Mouse (Mus musculus): Measurements from ENCODE around the gene Ier5l. TPM values are rescaled to one million over a fixed set of nuclear protein-coding genes. Genes with fewer than 3 reads are reported as not detected.

Ier5l gene
- 3.3 and 3.5 TPM in 2 replicates for polyA plus RNA-seq (2015; fragmentation: Nextera tagmentation; extraction: Ambion mirVana)

DNA sequence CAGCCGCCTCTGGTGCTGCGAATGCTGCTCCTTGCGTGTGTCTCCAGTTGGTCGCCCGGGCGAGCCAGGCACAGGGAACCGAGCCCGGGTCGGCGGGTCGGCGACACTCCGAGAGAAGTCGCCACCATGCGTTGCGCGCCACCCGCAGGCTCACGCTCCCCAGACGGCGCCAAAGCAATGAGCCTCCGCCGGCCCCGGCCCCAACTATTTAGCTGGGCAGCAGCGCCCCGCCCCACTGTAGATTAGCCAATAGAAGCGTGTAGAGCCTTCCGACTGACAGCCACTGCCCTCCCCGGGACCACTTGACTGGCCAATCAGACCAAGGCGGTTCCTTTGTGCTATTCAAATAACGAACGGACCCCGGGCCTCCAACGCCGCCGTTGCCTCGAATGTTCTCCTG, at the start of gene Ier5l:
Gene Ier5l, minus strand, starts transcription at position 181 of the 400 bp plus-strand sequence.
- ATAC-seq (replicated peaks; ENCODE audit: low FRiP score): peak; percentile 91
- Histone ChIP-seq H3K9me3 (replicated peaks) (no peaks in the 10 kb centered on the region), H3K4me3 (replicated peaks) (peak within 1 kb of the TSS; percentile 87), H3K4me2 (peak within 1 kb of the TSS; percentile 97), H3K4me1 (peaks cover 45% of the 10 kb centered on the region), H3K9ac (peak within 1 kb of the TSS; percentile 97), H3K36me3 (no peaks in the 10 kb centered on the region), H3K27ac (peak within 1 kb of the TSS; percentile 98), H3K27me3 (no peaks in the 10 kb centered on the region)
- under 1% methylated on average over 37 of the region's 37 CpGs for WGBS

DNA sequence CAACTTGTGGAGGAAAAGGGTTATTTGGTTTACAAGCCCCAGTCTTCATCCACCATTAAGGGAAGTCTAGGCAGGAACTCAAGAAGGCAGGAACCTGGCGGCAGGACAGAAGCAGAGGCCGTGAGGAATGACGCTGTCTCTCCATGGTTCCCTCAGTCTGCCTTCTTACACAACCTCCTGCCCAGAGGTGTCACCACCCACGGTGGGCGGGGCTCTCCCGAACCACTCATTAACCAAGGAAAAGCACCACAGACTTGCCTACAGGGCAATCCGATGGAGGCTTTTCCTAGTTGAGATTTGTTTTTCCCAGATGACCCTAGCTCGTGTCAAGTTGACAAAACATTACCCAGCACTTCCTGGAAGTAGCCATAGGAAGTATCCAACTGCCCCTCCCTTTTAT, 49.7 kb upstream of the Ier5l start:
- Histone ChIP-seq H3K4me3 (replicated peaks) (no peak overlapping the region), H3K27me3 (no peaks in the 10 kb centered on the region), H3K27ac (no peak overlapping the region), H3K36me3 (no peaks in the 10 kb centered on the region), H3K4me2 (no peak overlapping the region), H3K9ac (no peak overlapping the region), H3K9me3 (replicated peaks) (no peaks in the 10 kb centered on the region), H3K4me1 (peaks cover 17% of the 10 kb centered on the region)
- ATAC-seq (replicated peaks; ENCODE audit: low FRiP score): 0 out of 2 replicates have a peak, but pooled peaks have one; percentile 25
- WGBS: 65% methylated on average over 8 of the region's 8 CpGs

DNA sequence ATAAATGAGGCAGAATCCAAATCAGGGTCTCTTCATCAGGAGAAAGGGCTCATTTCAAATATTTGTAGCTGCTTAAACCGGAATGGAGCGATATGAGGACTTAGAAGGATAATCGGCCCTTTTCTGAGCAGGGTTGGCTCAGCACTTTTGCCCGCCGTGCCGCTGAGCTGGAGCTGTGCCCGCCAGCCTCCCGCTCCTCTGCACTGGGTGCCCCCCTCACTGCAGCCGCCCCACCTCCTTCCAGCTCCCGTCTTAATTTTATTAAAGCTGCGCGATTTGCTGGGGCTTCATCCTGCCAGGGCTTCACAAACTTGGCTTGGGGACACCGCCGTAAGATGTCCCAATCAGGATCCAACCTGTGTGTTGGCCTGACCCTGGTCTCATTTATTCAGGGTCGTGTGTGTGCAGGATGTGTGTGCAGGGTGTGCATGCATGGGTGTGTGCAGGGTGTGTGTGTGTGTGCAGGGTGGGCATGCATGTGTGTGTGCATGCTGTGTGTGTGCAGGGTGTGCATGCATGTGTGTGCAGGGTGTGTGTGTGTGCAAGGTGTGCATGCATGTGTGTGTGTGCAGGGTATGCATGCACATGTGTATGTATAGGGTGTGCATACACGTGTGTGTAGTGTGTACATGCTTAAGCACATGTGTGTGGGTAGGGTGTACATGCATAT, 36.8 kb upstream of the Ier5l start:
- H3K9me3 ChIP-seq (replicated peaks): no peaks in the 10 kb centered on the region
- no peak overlapping the region for H3K9ac ChIP-seq
- H3K4me2 ChIP-seq: no peak overlapping the region
- H3K36me3 ChIP-seq: no peaks in the 10 kb centered on the region
- no peak for ATAC-seq (replicated peaks; ENCODE audit: low FRiP score)
- no peak overlapping the region for H3K27ac ChIP-seq
- H3K4me1 ChIP-seq: no peaks in the 10 kb centered on the region
- no peak overlapping the region for H3K4me3 ChIP-seq (replicated peaks)
- no peaks in the 10 kb centered on the region for H3K27me3 ChIP-seq
- 81% methylated on average over 16 of the region's 16 CpGs for WGBS

DNA sequence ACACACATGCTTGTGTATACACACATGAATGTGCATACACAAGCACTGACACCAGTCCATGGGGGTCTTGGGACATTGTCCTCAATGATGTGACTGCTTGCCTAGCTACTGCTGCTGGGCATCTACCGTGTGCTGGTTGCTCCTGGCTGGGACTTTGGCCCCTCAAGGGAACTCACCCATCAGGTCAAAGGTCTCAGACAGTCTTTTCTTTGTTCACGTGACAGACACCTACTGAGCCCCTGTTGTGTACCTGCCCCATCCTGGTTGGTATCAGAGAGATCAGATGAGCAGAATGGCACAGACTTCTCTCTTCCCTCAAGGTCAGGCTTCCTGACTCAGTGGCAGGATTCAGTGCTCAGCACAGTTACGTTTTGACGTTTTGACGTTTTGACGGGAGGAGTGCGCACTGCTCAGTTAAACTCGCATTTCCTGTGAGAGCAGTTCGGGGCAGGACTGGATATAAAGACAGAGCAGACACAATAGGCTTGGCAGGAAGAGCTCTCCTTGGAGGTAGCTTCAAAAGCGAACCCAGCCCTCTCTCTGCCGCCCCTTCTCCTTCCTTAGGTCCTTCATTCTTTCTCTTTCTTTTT, 33.2 kb upstream of the Ier5l start:
- Histone ChIP-seq H3K36me3 (no peaks in the 10 kb centered on the region), H3K9ac (no peak overlapping the region), H3K4me2 (no peak overlapping the region), H3K4me1 (peaks cover 15% of the 10 kb centered on the region), H3K4me3 (replicated peaks) (no peak overlapping the region), H3K9me3 (replicated peaks) (no peaks in the 10 kb centered on the region), H3K27ac (no peak overlapping the region), H3K27me3 (no peaks in the 10 kb centered on the region)
- 58% methylated on average over 11 of the region's 11 CpGs for WGBS
- ATAC-seq (replicated peaks; ENCODE audit: low FRiP score): no peak

DNA sequence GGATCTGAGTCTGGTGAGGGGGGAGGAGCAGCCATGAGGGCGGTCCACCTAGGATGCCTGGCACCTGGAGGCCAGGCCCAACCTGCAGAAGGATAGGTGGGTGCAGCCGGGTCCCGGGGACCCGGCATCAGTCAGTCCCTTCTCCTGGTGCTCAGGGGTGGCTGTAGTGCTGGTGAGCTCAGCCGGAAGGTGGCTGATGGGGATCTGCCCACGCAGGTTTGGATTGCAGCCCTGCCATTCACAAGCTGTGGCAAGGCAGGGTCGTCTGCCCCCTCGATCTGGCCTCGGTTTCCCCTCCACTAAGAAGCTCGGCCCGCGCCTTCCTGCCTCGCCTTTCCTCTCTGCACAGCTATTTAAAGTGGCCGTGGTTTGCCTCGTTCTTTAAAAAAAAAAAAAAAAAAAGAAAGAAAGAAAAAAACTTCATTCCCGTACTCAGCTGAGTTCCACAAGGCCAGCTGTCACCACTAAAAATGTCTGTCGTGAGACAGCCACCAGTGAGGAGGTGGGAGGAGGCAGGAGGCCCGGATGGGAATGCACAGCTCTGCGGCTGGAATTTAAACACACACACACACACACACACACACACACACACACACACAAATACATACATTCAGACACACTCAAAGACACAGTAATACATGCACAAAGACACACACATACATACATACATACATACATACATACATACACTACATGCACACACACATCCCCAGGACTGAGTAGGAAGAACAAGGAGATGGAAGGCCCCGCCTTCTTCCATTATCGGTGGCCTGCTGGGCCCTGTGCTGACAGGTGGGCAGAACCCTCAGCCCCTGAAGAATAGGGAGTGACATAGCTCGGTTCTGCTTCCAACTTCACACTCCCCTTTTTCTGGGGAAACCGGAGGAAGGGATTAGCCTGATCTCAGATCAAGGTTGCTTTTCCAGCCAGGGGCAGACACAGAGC, 29.9 kb upstream of the Ier5l start:
- peak overlapping the region; percentile 23 for H3K4me2 ChIP-seq
- H3K27ac ChIP-seq: peak overlapping the region; percentile 74
- 27% methylated on average over 23 of the region's 23 CpGs for WGBS
- no peaks in the 10 kb centered on the region for H3K36me3 ChIP-seq
- H3K4me3 ChIP-seq (replicated peaks): no peak overlapping the region
- H3K9me3 ChIP-seq (replicated peaks): no peaks in the 10 kb centered on the region
- no peak for ATAC-seq (replicated peaks; ENCODE audit: low FRiP score)
- peak overlapping the region; percentile 7; the same call in 1 of the 2 replicates for H3K9ac ChIP-seq
- no peaks in the 10 kb centered on the region for H3K27me3 ChIP-seq
- peaks cover 18% of the 10 kb centered on the region for H3K4me1 ChIP-seq

GRCm38 (mm10) chr2:30501701-30502100, 27.7 kb upstream of the Ier5l start:
- Histone ChIP-seq H3K4me1 (peaks cover 18% of the 10 kb centered on the region), H3K4me2 (no peak overlapping the region), H3K36me3 (no peaks in the 10 kb centered on the region), H3K9me3 (replicated peaks) (no peaks in the 10 kb centered on the region), H3K4me3 (replicated peaks) (no peak overlapping the region), H3K27me3 (no peaks in the 10 kb centered on the region), H3K9ac (no peak overlapping the region), H3K27ac (no peak overlapping the region)
- no peak for ATAC-seq (replicated peaks; ENCODE audit: low FRiP score)
- 61% methylated on average over 7 of the region's 7 CpGs for WGBS

DNA sequence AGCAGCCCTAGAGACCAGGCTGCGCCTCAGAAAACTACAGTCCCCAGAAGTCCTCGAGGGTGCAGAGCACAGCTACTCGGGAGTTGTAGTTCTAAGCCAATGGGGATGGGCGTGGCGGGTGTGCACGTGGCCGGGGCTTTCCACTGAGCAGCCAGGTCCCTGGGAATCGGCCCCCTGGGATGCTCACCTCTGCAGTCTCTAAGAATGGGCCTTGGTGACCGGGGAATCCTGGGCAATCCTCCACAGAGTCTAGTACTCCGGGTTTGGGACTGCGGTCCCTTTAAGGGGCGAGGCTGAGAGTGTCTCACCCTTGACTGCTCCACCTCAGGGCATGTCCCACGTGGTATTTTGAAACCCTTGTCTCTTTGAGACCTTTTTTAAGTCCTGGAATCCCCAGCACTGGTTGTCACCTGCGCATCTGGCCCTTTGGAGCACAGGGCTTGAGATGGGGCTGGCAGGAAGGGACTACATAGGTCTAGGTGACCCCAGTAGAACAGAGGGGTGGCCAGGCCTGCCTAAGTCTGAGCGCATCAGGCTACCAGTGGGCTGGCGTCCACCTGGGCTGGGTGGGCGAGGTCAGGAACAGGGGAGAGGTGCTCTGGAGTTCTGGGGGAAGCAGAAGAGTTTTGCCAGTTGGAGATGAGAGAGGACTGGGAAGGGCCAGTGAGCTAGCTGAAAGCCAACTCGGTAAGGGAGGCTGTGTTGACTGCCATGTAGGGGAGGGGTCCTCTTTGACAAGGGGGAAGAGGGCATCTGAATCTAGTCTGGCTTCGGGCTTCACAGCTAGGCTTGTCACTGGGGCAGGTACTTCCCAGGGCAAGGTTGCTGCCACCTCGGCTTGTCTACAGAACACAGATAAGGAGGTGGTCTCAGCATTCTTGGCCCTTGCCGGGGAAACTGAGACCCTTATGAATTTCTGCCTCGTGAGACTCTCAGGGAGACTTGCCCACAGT, 22.2 kb upstream of the Ier5l start:
- no peaks in the 10 kb centered on the region for H3K27me3 ChIP-seq
- no peaks in the 10 kb centered on the region for H3K36me3 ChIP-seq
- ATAC-seq (replicated peaks; ENCODE audit: low FRiP score): peak; percentile 96
- H3K27ac ChIP-seq: peak overlapping the region; percentile 68
- peak overlapping the region; percentile 67 for H3K4me2 ChIP-seq
- H3K4me1 ChIP-seq: peaks cover 11% of the 10 kb centered on the region
- peak overlapping the region; percentile 32; the same call in 1 of the 2 replicates for H3K9ac ChIP-seq
- H3K9me3 ChIP-seq (replicated peaks): no peaks in the 10 kb centered on the region
- WGBS: 24% methylated on average over 22 of the region's 22 CpGs
- peak overlapping the region; percentile 37 for H3K4me3 ChIP-seq (replicated peaks)

DNA sequence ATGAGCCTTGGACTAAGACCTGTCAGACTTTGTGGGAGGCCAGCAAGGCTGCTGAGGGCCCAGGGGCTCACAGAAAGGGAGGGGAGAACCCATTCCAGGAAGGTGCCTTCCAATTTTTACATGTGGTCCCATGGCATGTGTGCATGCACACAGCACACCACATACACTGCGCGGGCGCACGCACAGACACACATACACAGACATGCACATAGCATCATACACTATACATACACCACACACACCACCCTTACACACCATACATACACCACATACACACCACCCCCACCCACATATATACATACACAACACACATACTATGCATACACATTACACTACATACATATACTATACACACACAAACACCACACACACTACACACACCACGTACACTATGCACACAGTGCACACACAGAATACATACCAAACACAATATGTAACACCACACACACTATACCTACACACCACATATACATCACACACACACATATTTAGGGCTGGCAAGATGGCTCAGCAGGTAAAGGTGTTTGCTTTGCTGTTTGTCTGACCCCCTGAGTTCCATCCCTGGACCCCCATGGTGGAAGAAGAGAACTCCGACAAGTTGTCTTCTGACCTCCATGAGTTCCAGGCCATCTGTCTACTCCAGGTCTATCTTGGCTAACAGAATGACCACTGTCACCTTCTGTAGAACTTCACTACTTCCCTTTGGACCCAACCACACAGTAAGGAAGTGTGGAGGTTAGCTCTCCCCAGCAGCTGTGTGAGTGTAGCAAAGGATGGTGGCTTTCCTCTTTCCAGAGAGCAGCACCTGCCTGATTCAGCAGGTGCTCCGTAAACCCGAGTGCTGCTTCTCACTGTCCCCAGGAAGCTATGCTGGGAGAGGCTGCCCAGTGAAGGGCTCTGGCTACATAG, 21.2 kb upstream of the Ier5l start:
- peak; percentile 34; the same call in 1 of the 2 replicates for ATAC-seq (replicated peaks; ENCODE audit: low FRiP score)
- Histone ChIP-seq H3K9ac (no peak overlapping the region), H3K27me3 (no peaks in the 10 kb centered on the region), H3K9me3 (replicated peaks) (no peaks in the 10 kb centered on the region), H3K4me3 (replicated peaks) (peak overlapping the region; percentile 37), H3K36me3 (no peaks in the 10 kb centered on the region), H3K4me1 (peaks cover 11% of the 10 kb centered on the region), H3K27ac (peak overlapping the region; percentile 68; the same call in 1 of the 2 replicates), H3K4me2 (peak overlapping the region; percentile 67; the same call in 1 of the 2 replicates)
- 77% methylated on average over 8 of the region's 8 CpGs for WGBS

- ATAC-seq (replicated peaks; ENCODE audit: low FRiP score): no peak
- Histone ChIP-seq H3K4me3 (replicated peaks) (no peak overlapping the region), H3K9ac (no peak overlapping the region), H3K36me3 (no peaks in the 10 kb centered on the region), H3K27me3 (no peaks in the 10 kb centered on the region), H3K4me2 (no peak overlapping the region), H3K4me1 (peaks cover 9% of the 10 kb centered on the region), H3K9me3 (replicated peaks) (no peaks in the 10 kb centered on the region), H3K27ac (no peak overlapping the region)
- WGBS: 73% methylated on average over 2 of the region's 2 CpGs
These were observed 16.4 kb upstream of the Ier5l start for GRCm38 (mm10) chr2:30490384-30490783.

- no peak overlapping the region for H3K4me2 ChIP-seq
- H3K4me3 ChIP-seq (replicated peaks): no peak overlapping the region
- no peaks in the 10 kb centered on the region for H3K9me3 ChIP-seq (replicated peaks)
- peaks cover 14% of the 10 kb centered on the region for H3K4me1 ChIP-seq
- 34% methylated on average over 7 of the region's 7 CpGs for WGBS
- ATAC-seq (replicated peaks; ENCODE audit: low FRiP score): no peak
- no peaks in the 10 kb centered on the region for H3K36me3 ChIP-seq
- H3K27ac ChIP-seq: peak overlapping the region; percentile 43; the same call in 1 of the 2 replicates
- no peaks in the 10 kb centered on the region for H3K27me3 ChIP-seq
- no peak overlapping the region for H3K9ac ChIP-seq
These were observed 13.6 kb upstream of the Ier5l start for GRCm38 (mm10) chr2:30487597-30487996.

Measured in kidney, embryonic 15.5 days (tissue).